Mouse (Mus musculus) layer of hippocampus, postnatal 10 days (tissue): ENCODE data around the gene Stk10. TPM values are rescaled to one million over a fixed set of nuclear protein-coding genes. Genes with fewer than 3 reads are reported as not detected.

ENCODE experiments used
- DNase-seq, 2 experiments: peaks; one replicate each; pipeline ENCODE4 v3.0.0; 2021; ENCODE audit warnings: low spot score in 2 of 2
- total RNA-seq, 2 experiments: library from RNA; stranded (reverse); gene quantifications; 2 replicates each; pipeline ENCODE4 v1.2.3; 2021

The Stk10 gene
- total RNA-seq, 2 experiments from 2014 or later = 6.3 to 9.4 TPM

- DNase-seq = no peak
These were observed 8.8 kb upstream of the Stk10 start for GRCm38 (mm10) chr11:32524122-32524920.

DNA sequence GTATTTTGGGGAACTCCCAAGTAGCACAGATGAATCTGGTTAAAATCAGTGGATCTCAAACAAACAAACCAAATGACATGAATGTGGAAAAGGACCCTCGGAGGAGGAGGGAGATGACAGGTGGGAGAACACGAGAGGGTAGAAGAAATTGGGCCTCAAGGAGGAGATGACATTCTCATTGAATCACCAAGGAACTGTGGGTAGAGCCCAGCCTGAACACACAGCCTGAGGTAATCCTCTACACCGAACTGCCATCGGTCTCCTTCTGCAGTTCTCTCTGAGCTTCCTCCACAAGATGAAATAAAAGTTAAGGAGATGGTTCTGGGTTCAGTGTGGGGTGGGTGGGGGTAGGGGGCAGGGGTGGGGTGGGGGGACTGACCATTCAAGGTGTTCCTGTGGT is 6.1 kb upstream of the Stk10 start:
- no peak for DNase-seq

DNA sequence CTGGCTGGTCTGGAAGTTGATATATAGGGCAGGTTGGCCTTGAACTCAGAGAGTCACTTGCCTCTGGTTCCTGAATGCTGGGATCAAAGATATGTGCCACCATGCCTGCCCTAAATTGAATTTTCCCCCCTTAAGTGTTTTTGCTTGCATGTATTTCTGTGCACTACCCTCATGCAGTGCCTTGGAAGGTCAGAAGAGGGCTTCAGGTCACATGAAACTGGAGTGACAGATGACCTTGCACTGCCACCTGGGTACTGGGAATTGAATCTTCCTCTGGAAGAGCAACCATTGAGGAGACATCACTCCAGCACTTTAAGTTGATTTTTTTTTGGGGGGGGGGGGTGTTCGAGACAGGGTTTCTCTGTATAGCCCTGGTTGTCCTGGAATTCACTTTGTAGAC is 3.0 kb upstream of the Stk10 start:
- DNase-seq = no peak

DNA sequence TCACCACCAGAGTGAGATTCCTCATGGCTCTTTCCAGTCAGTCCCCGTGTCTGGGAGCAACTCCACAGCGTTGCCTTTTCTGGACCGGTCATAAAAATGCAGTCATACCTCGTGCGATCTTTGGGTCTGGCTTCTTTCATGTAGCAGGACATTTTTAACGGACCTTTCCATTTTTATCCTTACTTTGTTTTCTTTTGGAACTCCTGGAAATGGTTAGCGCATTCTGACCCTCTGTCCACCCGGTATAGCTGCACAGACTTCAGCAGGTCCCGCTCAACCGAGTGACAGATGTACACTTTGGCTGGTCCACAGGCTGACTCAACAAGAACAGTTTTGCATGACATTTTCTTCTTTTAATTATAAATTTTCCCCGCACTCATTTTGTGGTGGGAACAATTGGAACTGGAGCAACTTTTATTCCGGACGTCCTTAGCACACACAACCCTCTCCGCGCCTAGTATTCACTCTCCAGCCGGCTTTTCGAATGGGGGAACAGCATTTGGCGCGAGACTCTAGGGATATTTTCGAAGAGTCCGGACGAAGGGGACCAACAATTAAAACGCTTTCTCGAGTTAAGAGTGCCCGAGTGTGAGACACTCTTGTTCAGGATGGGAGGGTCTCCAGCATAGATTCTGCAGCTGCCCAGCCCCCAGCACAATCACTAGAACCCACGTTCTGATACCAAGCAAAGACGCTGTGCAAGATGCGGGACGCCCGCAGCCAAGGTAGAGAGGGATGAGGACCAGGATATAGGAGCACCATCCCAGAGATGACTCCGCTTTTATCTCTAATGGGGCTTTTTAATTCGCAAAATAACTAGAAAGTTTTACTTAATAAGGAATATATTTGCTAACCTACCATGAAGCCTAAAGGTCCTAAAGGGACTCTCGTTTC is 987 bp upstream of the Stk10 start, which contains the start of gene Efcab9:
Efcab9 (minus strand) TSS at position 211 of the 894 bp plus-strand sequence.
- DNase-seq = no peak

- no peak for DNase-seq
These were observed 567 bp downstream of the Stk10 start for GRCm38 (mm10) chr11:32533482-32534261.

DNA sequence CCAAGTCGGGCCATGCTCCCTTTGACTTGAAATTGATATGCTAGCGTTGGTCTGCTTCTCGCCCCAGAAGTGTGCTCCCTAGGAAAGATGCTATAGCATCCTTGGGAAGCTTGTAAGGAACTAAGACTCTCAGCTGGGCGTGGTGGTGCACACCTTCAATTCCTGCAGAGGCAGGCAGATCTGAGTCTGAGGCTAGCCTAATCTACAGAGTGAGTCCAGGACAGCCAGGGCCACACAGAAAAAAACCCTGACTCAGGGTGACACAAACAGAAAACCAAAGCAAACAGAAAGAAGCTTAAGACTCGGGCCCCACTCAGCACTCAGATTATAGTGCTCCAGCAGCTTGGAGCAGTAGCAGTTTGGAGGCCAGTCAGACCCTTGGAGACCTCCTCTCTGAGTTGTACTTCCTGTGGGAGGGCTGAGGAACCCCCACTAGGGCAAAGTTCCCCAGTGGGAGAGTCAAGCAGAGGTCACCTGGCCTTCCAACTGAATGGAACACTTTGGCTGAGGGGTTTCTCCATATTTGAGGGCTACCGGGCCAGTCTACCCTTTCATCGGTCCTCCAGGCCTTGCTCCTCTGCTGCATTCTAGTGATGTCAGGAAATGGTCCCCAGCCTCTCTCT is 1.5 kb downstream of the Stk10 start:
- DNase-seq = no peak

GRCm38 (mm10) chr11:32535646-32536045 is 2.5 kb downstream of the Stk10 start:
- no peak for DNase-seq

DNA sequence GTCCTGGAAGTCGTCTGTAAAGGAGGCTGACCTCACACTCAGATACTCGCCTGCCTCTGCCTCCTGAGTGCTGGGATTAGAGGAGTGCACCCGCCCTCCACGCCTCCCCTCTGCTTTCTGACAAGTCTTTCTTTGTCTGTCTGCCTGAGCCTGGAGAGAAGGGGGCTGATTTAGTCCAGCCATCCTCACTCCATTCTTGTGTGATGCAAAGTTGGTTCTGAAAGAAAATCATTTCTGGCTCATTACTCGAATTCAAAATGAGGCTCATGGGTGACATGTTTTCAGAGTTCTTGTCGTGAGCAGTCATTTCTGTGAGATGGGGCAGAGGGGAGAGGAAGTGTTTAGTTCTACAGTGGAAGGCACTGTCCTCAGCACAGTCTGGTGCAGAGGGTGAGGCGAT is 3.8 kb downstream of the Stk10 start:
- no peak for DNase-seq

GRCm38 (mm10) chr11:32538435-32538834 is 5.3 kb downstream of the Stk10 start:
- DNase-seq = no peak

DNA sequence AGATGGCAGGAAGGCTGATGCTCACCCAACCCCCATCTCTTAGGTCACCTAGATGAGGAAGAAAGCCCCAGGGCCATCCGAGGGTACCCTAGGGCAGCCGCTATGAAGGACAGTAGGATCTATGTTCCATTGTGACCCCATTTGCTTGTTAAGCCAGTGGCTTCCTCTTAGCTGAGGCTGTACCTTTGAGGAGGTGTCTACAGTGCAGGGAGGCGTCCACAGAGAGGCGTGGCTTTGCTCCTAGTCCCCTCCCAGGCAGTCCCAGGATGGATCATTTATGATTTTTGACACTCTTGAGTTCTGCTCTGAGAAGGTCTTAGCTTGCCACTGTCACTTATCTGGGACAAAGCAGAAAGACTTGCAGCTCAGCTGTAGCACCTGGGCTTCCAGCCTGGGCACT is 5.7 kb downstream of the Stk10 start:
- DNase-seq = no peak

GRCm38 (mm10) chr11:32539717-32540116 is 6.6 kb downstream of the Stk10 start:
- no peak for DNase-seq

- no peak for DNase-seq
These were observed 7.4 kb downstream of the Stk10 start for GRCm38 (mm10) chr11:32540463-32540862.

DNA sequence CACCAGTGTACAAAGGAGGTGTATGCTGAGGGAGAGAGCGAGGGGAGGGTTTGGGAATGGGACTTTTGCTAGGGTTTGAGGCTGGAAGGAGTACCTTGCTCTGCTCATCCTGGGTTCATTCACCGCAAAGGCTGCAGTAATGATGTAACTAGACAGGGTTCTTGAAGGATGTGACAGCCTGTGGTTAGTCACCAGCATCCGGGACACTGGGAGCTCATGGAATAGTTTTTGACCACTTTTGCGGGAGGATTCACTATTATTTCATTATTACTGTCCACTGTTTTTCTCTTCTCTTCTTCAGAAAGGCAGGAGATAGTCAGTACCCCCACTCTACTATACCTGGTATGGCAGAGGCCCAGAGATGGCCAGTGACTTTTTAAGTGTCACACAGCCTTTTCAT is 9.1 kb downstream of the Stk10 start:
- DNase-seq = no peak

DNA sequence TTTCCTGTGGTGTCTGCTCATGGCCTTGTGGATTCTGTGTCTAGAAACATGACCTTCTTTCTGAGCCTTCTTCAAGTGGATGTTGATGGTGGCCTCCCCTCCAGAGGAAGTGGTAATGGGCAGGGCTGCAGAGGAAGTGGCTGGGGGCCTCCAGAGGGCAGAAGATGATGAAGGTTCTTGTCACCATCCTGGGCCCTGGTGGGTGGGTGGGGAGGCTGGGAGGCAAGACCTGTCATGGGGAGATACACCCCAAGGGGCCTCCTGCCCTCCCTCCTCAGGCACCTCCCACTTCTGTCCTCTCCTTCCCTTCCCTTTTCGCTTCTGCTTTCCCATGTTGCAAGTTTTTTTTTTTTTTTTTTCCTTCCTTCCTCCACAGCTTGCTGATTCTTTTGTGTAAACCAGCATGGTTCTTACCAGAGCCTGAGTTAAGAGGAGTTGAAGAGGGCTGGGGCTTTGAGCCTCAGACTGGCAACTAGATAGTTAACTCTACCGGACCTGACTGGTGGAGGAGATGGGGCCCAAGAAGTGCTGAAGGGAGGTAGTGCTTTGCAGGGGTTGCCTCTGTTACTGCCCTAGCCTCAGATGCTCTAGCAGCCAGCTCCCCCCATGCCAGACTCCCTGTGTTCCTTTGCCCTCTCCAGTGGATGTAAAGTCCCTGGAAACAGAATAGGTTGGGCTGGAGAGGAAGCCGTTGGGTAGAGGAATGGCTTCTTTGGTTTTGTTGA is 9.7 kb downstream of the Stk10 start:
- DNase-seq = no peak

- no peak for DNase-seq
These were observed 10.9 kb downstream of the Stk10 start for GRCm38 (mm10) chr11:32544041-32544440.

DNA sequence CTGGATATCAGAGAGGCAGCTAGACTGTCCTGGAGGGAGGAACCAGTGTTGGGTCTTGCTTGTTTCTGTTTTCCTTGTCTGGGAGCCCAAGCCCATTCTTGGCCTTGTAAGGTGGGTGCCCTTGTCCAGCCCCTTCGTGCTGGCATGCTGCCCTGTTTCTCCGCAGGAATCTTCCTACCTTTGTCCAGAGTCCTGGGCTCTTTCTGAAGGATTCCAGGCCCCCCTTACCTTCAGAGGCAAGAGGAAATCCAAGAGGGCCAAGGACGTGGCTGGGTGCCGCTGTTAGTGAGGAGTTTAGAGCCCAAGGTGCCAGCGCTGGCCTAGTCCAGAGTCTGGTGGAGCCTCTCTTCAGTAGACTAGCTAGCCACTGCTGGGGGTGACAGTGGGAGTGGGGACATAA is 11.4 kb downstream of the Stk10 start:
- DNase-seq = no peak

GRCm38 (mm10) chr11:32545605-32546004 is 12.5 kb downstream of the Stk10 start:
- no peak for DNase-seq

DNA sequence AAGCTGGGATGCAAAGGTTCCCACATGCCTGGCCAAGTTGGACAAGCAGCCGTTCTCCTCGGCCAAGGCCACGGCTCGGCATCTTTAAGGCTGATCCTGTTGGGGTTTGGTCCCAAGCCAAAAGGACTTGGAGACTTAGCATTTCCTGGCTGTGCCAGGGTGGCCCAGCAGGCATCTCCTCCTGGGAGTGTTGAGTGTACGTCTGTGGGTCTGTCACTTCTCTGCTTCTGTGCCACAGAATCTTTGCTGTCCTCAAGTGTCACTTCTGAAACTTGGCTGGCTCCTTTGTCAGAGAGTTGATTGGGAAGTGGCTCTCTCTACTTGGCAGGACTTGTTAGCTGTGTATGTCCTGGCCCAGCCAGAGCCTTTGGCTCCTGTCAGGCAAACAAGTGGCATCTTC is 13.4 kb downstream of the Stk10 start:
- DNase-seq = no peak

- no peak for DNase-seq
These were observed 14.4 kb downstream of the Stk10 start for GRCm38 (mm10) chr11:32547391-32547947.

GRCm38 (mm10) chr11:32548240-32548639 is 15.1 kb downstream of the Stk10 start:
- DNase-seq = no peak
